Mouse (Mus musculus): ENCODE results near the gene Ppm1a.

The Ppm1a gene

GRCm38 (mm10) chr12:72757086-72757485 is at the start of gene Ppm1a:
TSS of gene Ppm1a (plus strand) at chr12:72757455.
- DNase-seq (ENCODE audit: low read depth, low spot score), result no peak

GRCm38 (mm10) chr12:72709981-72710380 is 47.3 kb upstream of the Ppm1a start:
- DNase-seq (ENCODE audit: low read depth, low spot score), result no peak

- peak; percentile 33 for DNase-seq (ENCODE audit: low read depth, low spot score)
Measured at GRCm38 (mm10) chr12:72714896-72715295, 42.4 kb upstream of the Ppm1a start.

GRCm38 (mm10) chr12:72715846-72716245 is 41.4 kb upstream of the Ppm1a start:
- DNase-seq (ENCODE audit: low read depth, low spot score), result peak; percentile 51

GRCm38 (mm10) chr12:72719046-72719445 is 38.2 kb upstream of the Ppm1a start:
- no peak for DNase-seq (ENCODE audit: low read depth, low spot score)

GRCm38 (mm10) chr12:72719452-72720087 is 37.7 kb upstream of the Ppm1a start:
- no peak for DNase-seq (ENCODE audit: low read depth, low spot score)

GRCm38 (mm10) chr12:72721710-72722109 is 35.5 kb upstream of the Ppm1a start:
- DNase-seq (ENCODE audit: low read depth, low spot score), result no peak

GRCm38 (mm10) chr12:72723965-72724364 is 33.3 kb upstream of the Ppm1a start:
- DNase-seq (ENCODE audit: low read depth, low spot score), result no peak

- DNase-seq (ENCODE audit: low read depth, low spot score), result peak; percentile 78
Measured at GRCm38 (mm10) chr12:72727021-72727420, 30.2 kb upstream of the Ppm1a start.

- peak; percentile 41 for DNase-seq (ENCODE audit: low read depth, low spot score)
Measured at GRCm38 (mm10) chr12:72727611-72728010, 29.6 kb upstream of the Ppm1a start.

GRCm38 (mm10) chr12:72734112-72734511 is 23.1 kb upstream of the Ppm1a start:
- DNase-seq (ENCODE audit: low read depth, low spot score), result peak; percentile 93

GRCm38 (mm10) chr12:72741176-72741575 is 16.1 kb upstream of the Ppm1a start:
- no peak for DNase-seq (ENCODE audit: low read depth, low spot score)

- peak; percentile 54 for DNase-seq (ENCODE audit: low read depth, low spot score)
Measured at GRCm38 (mm10) chr12:72744803-72745360, 12.4 kb upstream of the Ppm1a start.

- peak; percentile 91 for DNase-seq (ENCODE audit: low read depth, low spot score)
Measured at GRCm38 (mm10) chr12:72745486-72745885, 11.8 kb upstream of the Ppm1a start.

- DNase-seq (ENCODE audit: low read depth, low spot score), result no peak
Measured at GRCm38 (mm10) chr12:72748341-72748740, 8.9 kb upstream of the Ppm1a start.

- no peak for DNase-seq (ENCODE audit: low read depth, low spot score)
Measured at GRCm38 (mm10) chr12:72748841-72749240, 8.4 kb upstream of the Ppm1a start.

- no peak for DNase-seq (ENCODE audit: low read depth, low spot score)
Measured at GRCm38 (mm10) chr12:72749500-72749899, 7.8 kb upstream of the Ppm1a start.

GRCm38 (mm10) chr12:72750016-72750415 is 7.2 kb upstream of the Ppm1a start:
- no peak for DNase-seq (ENCODE audit: low read depth, low spot score)

GRCm38 (mm10) chr12:72750606-72751005 is 6.6 kb upstream of the Ppm1a start:
- DNase-seq (ENCODE audit: low read depth, low spot score), result no peak

GRCm38 (mm10) chr12:72757596-72757995 is 341 bp downstream of the Ppm1a start:
- DNase-seq (ENCODE audit: low read depth, low spot score), result peak; percentile 61

- DNase-seq (ENCODE audit: low read depth, low spot score), result no peak
Measured at GRCm38 (mm10) chr12:72759956-72760355, 2.7 kb downstream of the Ppm1a start.

- peak; percentile 94 for DNase-seq (ENCODE audit: low read depth, low spot score)
Measured at GRCm38 (mm10) chr12:72760376-72761229, 3.3 kb downstream of the Ppm1a start.

- no peak for DNase-seq (ENCODE audit: low read depth, low spot score)
Measured at GRCm38 (mm10) chr12:72761230-72761648, 4.0 kb downstream of the Ppm1a start.
